Comparison of ENCODE assay signal across 7 mouse cellular contexts in the genomic region with DNA sequence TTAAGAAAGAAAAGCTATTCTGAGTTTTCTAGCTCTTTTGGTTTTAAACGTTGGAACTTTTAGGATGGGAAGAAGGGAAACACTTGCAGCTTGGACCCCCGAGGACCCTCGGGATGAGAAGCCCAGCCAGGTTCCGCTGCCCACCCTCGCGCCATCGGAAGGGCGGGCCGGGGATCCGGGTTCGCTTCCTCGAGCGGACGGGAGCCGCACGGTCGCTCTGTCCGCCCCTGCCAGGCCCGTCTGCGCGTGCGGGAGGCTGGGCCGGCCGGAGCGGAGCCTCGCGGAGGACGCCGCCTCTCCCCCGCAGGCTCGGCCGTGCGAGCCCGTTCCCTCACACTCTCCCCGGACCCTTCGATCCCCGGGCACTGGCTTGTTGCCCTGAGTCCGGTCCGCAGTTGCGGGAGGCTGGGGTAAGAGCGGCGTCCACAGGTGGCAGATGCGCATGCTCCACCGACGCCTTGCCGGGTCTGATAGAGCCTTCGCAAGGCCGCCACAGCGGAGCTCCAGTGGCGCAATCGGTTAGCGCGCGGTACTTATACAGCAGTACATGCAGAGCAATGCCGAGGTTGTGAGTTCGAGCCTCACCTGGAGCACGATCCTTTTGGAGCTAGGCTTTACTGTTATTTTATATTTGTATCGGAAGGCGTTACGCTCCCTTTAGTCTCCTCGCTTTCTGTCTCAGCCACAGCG. TPM values are rescaled to one million over a fixed set of nuclear protein-coding genes. Genes with fewer than 3 reads are reported as not detected.
DNase-seq lines count a peak whose midpoint lies in the region; ATAC-seq lines count a peak whose summit lies in the region.

No protein-coding gene starts in this region.

- H3K4me1 ChIP-seq in limb, embryonic 10.5 days = peaks cover 20% of the 10 kb centered on the region
- H3K4me1 ChIP-seq in midbrain, embryonic 13.5 days (replicated peaks) = peaks cover 7% of the 10 kb centered on the region

- under 1% methylated on average over 62 of the region's 62 CpGs for WGBS in limb, embryonic 10.5 days
- WGBS in midbrain, embryonic 13.5 days = under 1% methylated on average over 62 of the region's 62 CpGs

- H3K36me3 ChIP-seq in limb, embryonic 10.5 days = no peaks in the 10 kb centered on the region
- no peaks in the 10 kb centered on the region for H3K36me3 ChIP-seq in midbrain, embryonic 13.5 days

- peak overlapping the region; percentile 96 for H3K27ac ChIP-seq in limb, embryonic 10.5 days
- H3K27ac ChIP-seq in midbrain, embryonic 13.5 days = peak overlapping the region; percentile 84

- H3K4me2 ChIP-seq in midbrain, embryonic 13.5 days (replicated peaks) = peak overlapping the region; percentile 67

- H3K27me3 ChIP-seq in limb, embryonic 10.5 days (ENCODE audit: low read depth, poor library complexity, severe bottlenecking) = peaks cover 5% of the 10 kb centered on the region
- H3K27me3 ChIP-seq in midbrain, embryonic 13.5 days = peaks cover 9% of the 10 kb centered on the region; the same call in 1 of the 2 replicates

- peak; percentile 79 for ATAC-seq in granulocyte monocyte progenitor cell, adult 5-6 weeks (replicated peaks; ENCODE audit: poor library complexity, severe bottlenecking)
- ATAC-seq in midbrain, embryonic 13.5 days = peak; percentile 92

- H3K9ac ChIP-seq in midbrain, embryonic 13.5 days (replicated peaks) = peak overlapping the region; percentile 70

- no peaks in the 10 kb centered on the region for H3K9me3 ChIP-seq in limb, embryonic 10.5 days (replicated peaks)
- H3K9me3 ChIP-seq in midbrain, embryonic 13.5 days = no peaks in the 10 kb centered on the region

- peak overlapping the region; percentile 82 for H3K4me3 ChIP-seq in limb, embryonic 10.5 days
- H3K4me3 ChIP-seq in midbrain, embryonic 13.5 days (replicated peaks) = peak overlapping the region; percentile 70

- peak; percentile 93 for DNase-seq in adrenal gland, adult 8-10 months
- peak; percentile 100 for DNase-seq in embryo, embryonic 9.5 days (ENCODE audit: extremely low spot score)
- peak; percentile 94 for DNase-seq in kidney, adult 11 months
- DNase-seq in limb, embryonic 10.5 days (ENCODE audit: low spot score) = peak; percentile 99
- peak; percentile 96 for DNase-seq in spleen, adult 12 weeks (ENCODE audit: low spot score)

RNA-seq across cellular contexts. Expression of a gene that starts 13.8 kb away (rescaled TPM):
- 1 to 10 TPM in 1 of 4 experiments, under 1 TPM in 3; 0.64 to 1.0 (median 0.83) TPM for total RNA-seq in adrenal gland, adult 8-10 months (2022)
- 36.7 and 42.2 TPM in 2 replicates for total RNA-seq in granulocyte monocyte progenitor cell, adult 5-6 weeks (2014; fragmentation: Nextera tagmentation)
- total RNA-seq in granulocyte monocyte progenitor cell, adult 5-6 weeks (2017) = 17.0 and 26.2 TPM in 2 replicates
- polyA plus RNA-seq in limb, embryonic 10.5 days (2016; fragmentation: Nextera tagmentation; extraction: Ambion mirVana) = 0.70 and 0.99 TPM in 2 replicates
- polyA plus RNA-seq in midbrain, embryonic 13.5 days (2015; fragmentation: Nextera tagmentation; extraction: Ambion mirVana) = 0.31 TPM in 1 of 2 replicates, not detected in the other

Comparison
In these comparisons a context has a peak if more than half of its experiments do, and no peak if none do; other contexts are left out.
1. Peak in every context shown above with its lines: DNase-seq, ATAC-seq, H3K4me3 ChIP-seq and H3K27ac ChIP-seq.
2. RNA of a gene that starts 13.8 kb away (total RNA-seq): 17.0 to 42.2 TPM in granulocyte monocyte progenitor cell, adult 5-6 weeks; 0.64 to 1.0 TPM in adrenal gland, adult 8-10 months; every median in the first group is over 4 times any median in the second.